Mouse (Mus musculus): ENCODE measurements around the gene Eea1.

GRCm38 (mm10) chr10:95991176-95991575 is 50.7 kb downstream of the Eea1 start:
- TF ChIP-seq CTCF (IDR thresholded peaks at IDR 0.05; ENCODE audit: extremely low read depth, insufficient read length, insufficient replicate concordance, low read depth, low read length) = no peak
- TF ChIP-seq POLR2A (IDR thresholded peaks at IDR 0.05; ENCODE audit: low read depth, low read length) = no peak

Data from small intestine, adult 2 months (tissue).